Mouse (Mus musculus) NIH3T3 (cell line): ENCODE results near the gene Gm44965.
A peak's percentile ranks its signal among the peaks of the same experiment; 100 is the strongest.

Experiments used
- DNase-seq: peaks from one replicate; pipeline ENCODE4 v3.0.0-alpha.2; 2012; ENCODE audit warnings: low read depth

Gm44965 gene

GRCm38 (mm10) chr6:48593158-48594042, at the start of gene Gm44965, which contains the start of gene Repin1:
Gene Gm44965, plus strand, starts transcription at chr6:48593941.
Gene Repin1, plus strand, starts transcription at chr6:48593883.
- DNase-seq = peak; percentile 96

GRCm38 (mm10) chr6:48545251-48545650, 48.5 kb upstream of the Gm44965 start:
- DNase-seq = no peak

- DNase-seq = peak; percentile 81
Observed at GRCm38 (mm10) chr6:48546271-48546670, 47.5 kb upstream of the Gm44965 start.

- peak; percentile 86 for DNase-seq
Observed at GRCm38 (mm10) chr6:48546858-48547257, 46.9 kb upstream of the Gm44965 start.

GRCm38 (mm10) chr6:48548314-48548713, 45.4 kb upstream of the Gm44965 start:
- peak; percentile 40 for DNase-seq

- peak; percentile 68 for DNase-seq
Observed at GRCm38 (mm10) chr6:48552918-48553317, 40.8 kb upstream of the Gm44965 start.

- DNase-seq = peak; percentile 48
Observed at GRCm38 (mm10) chr6:48553819-48554218, 39.9 kb upstream of the Gm44965 start.

GRCm38 (mm10) chr6:48554280-48555103, 39.2 kb upstream of the Gm44965 start, which contains the start of gene Lrrc61:
Gene Lrrc61, plus strand, starts transcription at chr6:48554796.
- peak; percentile 100 for DNase-seq

GRCm38 (mm10) chr6:48555104-48555890, 38.4 kb upstream of the Gm44965 start:
- DNase-seq = peak; percentile 72

- DNase-seq = no peak
Observed at GRCm38 (mm10) chr6:48555956-48556355, 37.8 kb upstream of the Gm44965 start.

- DNase-seq = no peak
Observed at GRCm38 (mm10) chr6:48565693-48566310, 27.9 kb upstream of the Gm44965 start.

GRCm38 (mm10) chr6:48566312-48566711, 27.4 kb upstream of the Gm44965 start:
- DNase-seq = peak; percentile 73

- DNase-seq = no peak
Observed at GRCm38 (mm10) chr6:48568036-48568984, 25.4 kb upstream of the Gm44965 start.

GRCm38 (mm10) chr6:48569065-48569807, 24.5 kb upstream of the Gm44965 start:
- DNase-seq = no peak

GRCm38 (mm10) chr6:48572014-48572413, 21.7 kb upstream of the Gm44965 start:
- DNase-seq = no peak

GRCm38 (mm10) chr6:48572572-48573061, 21.1 kb upstream of the Gm44965 start, which contains the start of gene Rarres2:
Gene Rarres2, minus strand, starts transcription at chr6:48572789.
- DNase-seq = peak; percentile 51

- no peak for DNase-seq
Observed at GRCm38 (mm10) chr6:48573280-48573679, 20.5 kb upstream of the Gm44965 start.

GRCm38 (mm10) chr6:48573981-48574380, 19.8 kb upstream of the Gm44965 start:
- DNase-seq = no peak

GRCm38 (mm10) chr6:48578736-48579135, 15.0 kb upstream of the Gm44965 start:
- peak; percentile 30 for DNase-seq
